Mouse (Mus musculus) left cerebral cortex, adult 2 months (tissue): ENCODE measurements around the gene Snrk. TPM values are rescaled to one million over a fixed set of nuclear protein-coding genes. Genes with fewer than 3 reads are reported as not detected.
"Not testable (repeated sequence)": the region's sequence is repeated elsewhere in the genome, so short reads cannot be mapped to it uniquely, and the experiment has no call there.

ENCODE experiments used
- DNase-seq, 2 experiments: peaks; one replicate each; pipeline ENCODE4 v3.0.0; 2021 to 2022; ENCODE audit warnings: low spot score in 2 of 2, mixed read lengths in 1 of 2; ENCODE audit errors: extremely low spot score in 1 of 2
- H3K27ac ChIP-seq: fragments of 200-600 bp; 2 replicates; pipeline ENCODE4 v1.8.1; 2022
- H3K4me3 ChIP-seq: fragments of 200-600 bp; 2 replicates; pipeline ENCODE4 v1.8.1; 2022
- CTCF ChIP-seq: fragments of 200-600 bp; IDR thresholded peaks from 2 replicates; pipeline ENCODE4 v1.8.1; 2022; ENCODE audit warnings: antibody characterized with exemption, mild to moderate bottlenecking, moderate library complexity
- intact Hi-C: fragments of 180-260 bp; cut with DNase I; formaldehyde crosslinking; loops from one replicate; pipeline ENCODE4 v1.15.1; 2025
- total RNA-seq, 2 experiments: library from RNA; stranded (reverse); gene quantifications; 2 replicates each; pipeline ENCODE4 v1.2.3; 2021

Snrk gene
- total RNA-seq, 2 experiments from 2014 or later = 113 to 129 TPM

DNA sequence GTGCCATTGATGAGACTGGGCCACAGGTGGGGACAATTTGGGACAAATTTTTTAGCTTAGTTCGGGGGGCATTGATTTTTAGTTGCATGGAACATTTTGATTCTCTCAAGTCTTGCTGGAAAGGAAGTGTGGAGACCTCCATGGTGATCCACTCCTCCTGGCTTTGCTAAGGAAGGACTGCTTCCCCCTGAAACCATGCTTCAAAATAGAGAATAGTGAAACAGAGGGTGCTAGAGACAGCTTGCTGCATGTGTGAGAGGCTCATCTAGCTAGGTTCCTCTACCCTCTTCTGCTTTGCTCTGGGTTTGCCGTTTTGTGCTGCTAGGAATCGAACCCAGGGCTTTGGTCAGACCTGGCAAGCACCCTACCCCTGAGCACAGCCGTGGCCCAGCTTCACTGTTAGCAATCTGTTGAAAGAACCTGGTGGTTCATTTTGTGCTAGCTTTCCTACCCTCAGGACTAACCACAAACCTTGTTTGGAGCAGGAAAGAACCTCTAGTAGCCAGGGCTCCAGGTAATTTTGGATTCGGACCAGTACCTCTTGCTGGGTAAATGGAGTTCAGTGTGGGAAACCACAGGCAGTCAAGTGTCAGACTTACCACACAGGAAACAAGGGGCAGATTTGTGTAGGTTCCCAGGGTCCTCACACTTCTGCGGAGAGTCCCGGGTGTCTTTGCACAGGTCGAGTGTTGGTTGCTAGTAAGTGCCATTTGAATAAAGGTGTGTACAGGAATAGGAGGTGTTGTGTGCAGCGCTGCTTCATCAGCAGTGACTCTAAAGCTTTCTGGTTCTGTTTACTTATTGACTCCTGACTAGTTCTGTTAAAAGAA is 33.1 kb downstream of the Snrk start:
- no peak overlapping the region for H3K27ac ChIP-seq
- no peak overlapping the region for H3K4me3 ChIP-seq
- no peak for DNase-seq
- intact Hi-C loops = no loop called here
- no peak for TF ChIP-seq CTCF

DNA sequence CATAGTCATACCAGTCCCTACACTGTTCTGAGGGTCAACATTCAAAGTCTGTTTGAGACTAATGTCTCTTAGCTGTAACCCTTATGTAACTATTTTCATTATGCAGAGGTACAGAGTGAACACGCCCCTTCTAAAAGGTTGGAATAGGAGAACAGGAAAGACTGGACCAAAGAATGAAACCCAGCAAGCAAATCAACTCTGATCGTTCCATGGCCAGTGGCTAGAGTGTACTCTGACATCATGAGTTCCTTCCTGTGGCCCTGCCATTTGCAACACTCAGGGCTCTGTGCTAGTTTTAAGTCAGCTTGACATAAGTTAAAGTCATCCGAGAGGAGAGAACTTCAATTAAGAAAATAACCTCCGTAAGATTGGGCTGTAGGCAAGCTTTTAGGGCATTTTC is 35.0 kb downstream of the Snrk start:
- TF ChIP-seq CTCF = no peak

DNA sequence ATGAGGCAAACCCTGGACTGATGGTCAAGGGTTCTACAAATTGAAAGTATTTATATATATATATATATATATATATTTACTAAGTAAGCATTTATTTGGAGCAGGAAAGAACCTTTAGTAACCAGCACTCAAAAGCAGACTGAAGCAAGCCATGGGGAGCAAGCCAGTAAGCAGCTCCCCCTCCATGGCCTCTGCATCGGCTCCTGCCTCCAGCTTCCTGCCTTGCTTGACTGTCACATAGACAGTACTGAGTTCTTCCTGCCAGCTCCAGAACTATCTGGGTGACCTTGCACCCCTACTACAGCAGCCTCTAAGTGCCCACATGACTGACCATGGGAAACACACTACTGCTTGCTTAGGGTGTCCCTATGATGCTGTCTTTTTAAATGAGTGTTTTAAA is 35.4 kb downstream of the Snrk start:
- TF ChIP-seq CTCF = no peak
- Histone ChIP-seq H3K27ac (no peak overlapping the region), H3K4me3 (no peak overlapping the region)
- no peak for DNase-seq
- intact Hi-C loops = no loop called here

More for the DNA sequence above, 35.0 kb downstream of the Snrk start:
- no peak overlapping the region for H3K27ac ChIP-seq
- DNase-seq = no peak
- intact Hi-C loops = no loop called here
- H3K4me3 ChIP-seq = no peak overlapping the region

DNA sequence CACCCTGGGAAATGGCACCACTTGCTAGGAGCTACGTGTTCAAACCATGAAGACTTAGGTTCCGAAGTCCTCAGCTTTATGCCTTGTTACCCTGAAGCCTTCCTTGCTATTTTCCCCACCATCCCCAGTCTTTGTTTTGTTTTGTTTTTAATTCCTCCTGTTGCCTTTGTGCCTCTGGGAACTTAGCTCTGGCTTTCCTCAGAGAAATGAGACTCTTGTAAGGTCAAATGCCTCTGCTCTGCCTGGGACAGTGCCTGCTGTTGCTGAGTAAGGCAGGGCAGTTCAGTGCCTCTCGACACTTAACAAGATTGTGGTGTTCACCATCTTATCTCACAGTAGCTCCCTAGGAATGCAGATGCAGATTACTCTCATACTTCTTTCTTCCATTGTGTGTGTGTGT is 36.4 kb downstream of the Snrk start:
- TF ChIP-seq CTCF = no peak
- no peak for DNase-seq
- intact Hi-C loops = no loop called here
- Histone ChIP-seq H3K4me3 (no peak overlapping the region), H3K27ac (no peak overlapping the region)

DNA sequence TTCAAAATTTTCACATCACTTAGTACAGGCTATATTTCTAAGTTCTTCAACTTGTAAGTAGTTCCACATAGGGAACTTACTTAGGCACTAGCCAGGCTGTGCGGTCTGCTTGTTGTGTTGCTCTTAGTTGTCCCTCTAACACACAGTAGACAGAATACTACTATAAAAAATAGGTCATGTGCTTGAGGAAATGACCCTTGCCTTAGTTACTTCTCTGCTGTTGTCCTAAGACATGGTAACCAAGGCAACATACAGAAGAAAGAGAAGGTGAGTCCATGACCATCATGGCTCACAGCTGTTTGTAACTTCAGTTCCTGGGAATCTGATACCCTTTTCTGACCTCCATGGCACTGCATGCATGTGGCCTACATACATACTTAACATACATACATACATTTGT is 38.1 kb downstream of the Snrk start:
- no peak for DNase-seq
- no peak overlapping the region for H3K27ac ChIP-seq
- no peak for TF ChIP-seq CTCF
- intact Hi-C loops = no loop called here
- H3K4me3 ChIP-seq = no peak overlapping the region

DNA sequence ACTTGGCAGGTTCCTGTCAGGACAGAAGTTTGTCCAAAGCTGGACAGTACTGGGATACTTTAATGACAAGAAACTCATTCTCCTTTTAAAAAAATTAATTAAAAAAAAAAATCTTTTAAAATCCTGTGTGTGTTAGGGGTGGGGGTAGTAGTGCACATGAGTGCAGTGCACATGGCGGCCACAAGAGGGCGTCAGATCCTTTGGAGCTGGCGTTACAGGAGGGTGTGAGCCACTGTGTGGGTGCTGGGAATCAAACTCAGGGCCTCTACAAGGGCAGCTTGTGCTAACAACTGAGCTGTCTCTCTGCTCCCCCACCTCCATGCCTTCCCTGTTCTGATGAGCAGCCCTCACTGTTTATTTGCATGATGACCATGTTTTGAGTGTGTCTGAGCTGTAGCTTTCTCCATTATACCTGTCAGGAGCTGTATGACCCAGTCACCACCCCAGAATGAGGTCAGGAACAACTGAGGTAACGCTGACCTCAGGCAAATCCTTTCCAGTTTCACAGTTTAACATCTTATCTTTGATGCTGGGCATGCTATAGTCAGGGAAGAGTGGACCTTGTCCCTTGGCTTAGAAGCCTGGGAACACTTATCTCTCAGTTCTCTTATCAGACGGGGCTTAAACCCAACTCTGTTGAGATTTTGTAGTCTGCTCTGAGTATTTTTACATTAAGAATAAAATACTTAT is 39.5 kb downstream of the Snrk start:
- Histone ChIP-seq H3K4me3 (no peak overlapping the region), H3K27ac (no peak overlapping the region; the same call in 1 of the 2 replicates)
- no peak for DNase-seq
- intact Hi-C loops = no loop called here
- peak; percentile 64 for TF ChIP-seq CTCF

DNA sequence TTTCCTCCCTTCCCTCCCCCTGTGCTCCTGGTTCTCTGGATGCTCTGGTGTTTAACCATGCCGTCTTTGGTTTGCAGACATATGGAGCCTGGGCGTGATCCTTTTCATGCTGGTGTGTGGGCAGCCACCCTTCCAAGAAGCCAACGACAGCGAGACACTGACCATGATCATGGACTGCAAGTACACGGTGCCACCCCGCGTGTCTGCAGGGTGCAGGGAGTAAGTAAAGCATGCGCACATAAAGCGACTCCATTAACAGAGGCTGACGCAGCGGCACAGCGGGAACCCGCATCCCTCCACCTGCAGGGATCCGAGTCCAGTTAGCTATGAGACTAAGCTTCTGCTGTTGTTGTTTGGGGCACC is 40.0 kb downstream of the Snrk start:
- Histone ChIP-seq H3K4me3 (no peak overlapping the region), H3K27ac (peak overlapping the region; percentile 7; the same call in 1 of the 2 replicates)
- intact Hi-C loops = no loop called here
- TF ChIP-seq CTCF = no peak
- no peak for DNase-seq

DNA sequence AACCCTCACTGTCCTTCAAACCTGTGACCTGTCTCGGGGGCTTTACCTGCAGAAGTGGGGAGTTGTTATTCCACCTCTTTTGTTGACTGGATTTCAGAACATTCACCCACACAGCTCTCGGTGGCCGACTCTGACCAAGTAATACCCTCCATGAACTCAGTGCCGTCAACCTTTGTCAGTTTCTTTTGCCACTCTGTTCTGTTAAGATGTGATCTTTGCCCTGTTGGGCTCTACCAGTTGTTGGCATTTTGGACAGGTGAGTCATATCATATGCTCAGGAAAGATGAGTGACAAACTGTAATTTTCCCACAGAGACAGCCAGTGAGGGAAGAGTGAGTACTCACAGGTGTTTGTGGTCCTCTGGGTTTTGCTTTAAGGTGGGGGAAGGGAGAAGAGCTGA is 47.5 kb downstream of the Snrk start:
- no peak for TF ChIP-seq CTCF
- Histone ChIP-seq H3K27ac (no peak overlapping the region), H3K4me3 (no peak overlapping the region)
- no peak for DNase-seq
- intact Hi-C loops = no loop called here

DNA sequence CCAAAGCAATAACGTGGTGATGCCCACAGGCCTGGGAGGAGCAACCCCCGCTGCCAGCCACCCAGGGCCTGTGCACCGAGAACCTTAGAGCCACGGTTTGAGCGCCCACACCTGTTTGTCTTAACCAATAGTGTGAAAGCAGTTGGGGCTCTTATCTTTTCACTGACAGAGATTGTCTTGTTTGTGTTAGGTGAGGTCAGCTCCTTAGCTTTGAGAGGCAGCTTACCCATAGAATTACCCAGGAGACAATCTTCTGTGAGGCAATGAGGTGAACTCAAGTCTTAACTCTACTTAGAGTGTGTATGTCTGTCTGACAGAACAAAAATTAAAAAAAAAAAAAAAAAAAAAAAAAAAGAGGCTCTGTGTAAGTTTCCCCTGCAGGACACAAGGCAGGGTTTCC is 50.7 kb downstream of the Snrk start:
- intact Hi-C loops, DNase-seq, H3K4me3 ChIP-seq, H3K27ac ChIP-seq: not testable (repeated sequence)

DNA sequence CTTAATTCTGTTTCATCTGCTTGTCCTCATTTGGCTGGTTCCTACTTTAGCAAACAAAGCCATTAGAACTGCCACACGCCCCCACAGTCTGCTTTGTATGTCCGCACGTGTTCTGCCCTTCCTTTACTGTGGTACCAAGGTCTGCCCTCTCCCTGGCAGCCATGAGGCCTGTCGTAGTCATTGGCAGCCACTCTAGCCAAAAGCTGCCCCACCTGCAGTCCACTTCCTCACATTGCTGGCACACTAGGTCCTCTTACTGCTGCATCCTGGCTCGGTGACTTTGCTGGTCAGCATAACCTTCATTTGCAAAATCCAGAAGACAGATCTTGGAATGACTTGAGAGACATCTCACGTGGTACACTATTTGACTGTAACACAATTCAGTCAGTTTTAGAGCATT is 52.8 kb downstream of the Snrk start:
- intact Hi-C loops = no loop called here
- DNase-seq = no peak
- Histone ChIP-seq H3K27ac (no peak overlapping the region), H3K4me3 (no peak overlapping the region)
- no peak; the same call in 1 of the 2 replicates for TF ChIP-seq CTCF

DNA sequence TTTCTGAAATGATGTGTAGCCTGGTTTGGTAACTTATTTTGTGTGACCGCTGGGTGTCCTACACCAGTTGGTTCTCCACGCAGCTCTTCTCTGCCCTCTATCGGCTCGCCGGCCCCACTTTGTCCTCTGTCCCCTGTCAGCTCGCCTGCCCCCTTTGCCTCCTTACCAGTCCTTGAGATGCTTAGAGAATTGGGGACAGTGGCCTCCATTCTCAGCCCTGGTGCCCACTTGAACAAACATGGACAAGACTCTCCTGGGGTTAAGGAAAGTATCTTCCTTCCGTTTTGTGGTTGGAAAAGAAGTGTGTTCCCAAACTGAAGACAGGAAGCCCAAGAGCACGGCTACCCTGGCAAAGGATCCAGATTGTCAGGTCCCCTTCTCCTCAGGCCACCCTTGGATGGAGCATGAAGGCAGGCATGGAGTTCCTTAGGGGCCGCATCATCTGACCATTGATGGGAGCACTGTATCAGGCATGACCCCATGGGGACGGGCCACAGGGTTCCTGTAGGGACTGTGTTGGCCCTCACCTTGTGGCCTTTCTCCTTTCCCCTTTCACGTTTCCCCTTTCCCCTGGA is 55.6 kb downstream of the Snrk start:
- Histone ChIP-seq H3K4me3 (no peak overlapping the region), H3K27ac (no peak overlapping the region)
- no peak for DNase-seq
- TF ChIP-seq CTCF = no peak; the same call in none of the 2 replicates
- intact Hi-C loops = no loop called here

DNA sequence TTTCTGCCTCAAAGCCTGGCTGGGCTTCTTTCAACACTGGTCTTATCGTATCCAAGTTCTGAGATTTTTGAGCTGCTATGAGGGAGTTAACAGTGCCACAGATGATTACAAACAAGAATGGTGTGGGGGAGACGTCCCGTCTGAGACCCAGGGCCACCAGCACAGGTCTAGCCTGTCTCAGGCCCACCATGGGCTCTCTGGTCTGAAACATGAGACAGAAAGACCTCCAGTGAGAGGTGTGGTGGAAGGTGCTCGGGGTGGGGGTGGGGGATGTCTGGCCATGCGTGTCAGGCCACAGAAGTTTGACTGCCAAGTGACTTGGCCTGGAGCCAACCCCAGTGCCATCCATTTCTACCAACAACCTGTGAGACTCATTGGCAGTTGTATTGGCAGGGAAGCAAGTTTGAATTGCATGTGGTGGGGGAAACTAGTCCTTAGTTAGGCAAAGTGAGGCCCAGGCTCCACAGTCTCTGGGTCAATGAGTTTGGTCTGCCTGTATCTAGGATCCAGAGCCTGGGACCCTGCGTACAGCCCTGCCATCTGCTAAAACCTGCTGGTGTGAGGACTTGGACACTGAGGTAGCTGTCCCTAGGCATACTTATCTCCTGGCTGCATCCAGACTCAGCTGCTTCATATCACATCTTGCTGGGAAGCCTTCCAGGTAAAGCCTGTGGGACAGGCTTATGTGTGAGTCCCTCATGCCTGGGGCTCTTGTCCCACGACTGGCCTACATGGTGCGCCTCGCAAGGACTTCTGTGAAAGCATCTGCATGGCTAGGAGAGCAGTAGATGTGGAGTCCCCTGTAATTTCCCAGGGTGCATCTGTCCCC is 56.6 kb downstream of the Snrk start:
- DNase-seq = no peak
- Histone ChIP-seq H3K4me3 (no peak overlapping the region), H3K27ac (no peak overlapping the region)
- TF ChIP-seq CTCF = no peak
- intact Hi-C loops = no loop called here
